Mouse (Mus musculus): ENCODE results near the gene Cacna1f.

Cacna1f gene

DNA sequence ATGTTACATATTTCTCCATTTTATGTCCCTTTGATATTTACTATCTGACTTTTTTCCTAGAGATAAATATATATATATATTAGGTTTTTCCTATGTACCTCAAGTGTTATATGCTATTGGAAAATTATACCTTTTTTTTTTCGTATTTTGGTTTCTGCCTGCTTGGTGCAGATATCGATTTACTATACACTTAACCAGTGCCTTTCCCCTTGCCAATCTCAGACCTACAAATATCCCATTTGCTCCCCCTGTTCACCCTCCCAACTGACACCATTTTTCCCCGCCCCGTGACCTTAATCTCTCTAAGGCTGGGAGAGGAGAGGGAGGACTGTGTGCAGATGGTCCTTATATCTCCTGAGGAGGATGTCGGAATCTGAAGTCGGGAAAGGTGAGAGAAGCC, at the start of gene Cacna1f:
Gene Cacna1f (plus strand): TSS at position 301 of the 400 bp plus-strand sequence.
- no peak for ATAC-seq (ENCODE audit: insufficient number of reproducible peaks, low FRiP score, low TSS enrichment)

- no peak for ATAC-seq (ENCODE audit: insufficient number of reproducible peaks, low FRiP score, low TSS enrichment)
These were observed 43.8 kb upstream of the Cacna1f start for GRCm38 (mm10) chrX:7563076-7563475.

GRCm38 (mm10) chrX:7566352-7566751, 40.5 kb upstream of the Cacna1f start:
- no peak for ATAC-seq (ENCODE audit: insufficient number of reproducible peaks, low FRiP score, low TSS enrichment)

GRCm38 (mm10) chrX:7567491-7567890, 39.4 kb upstream of the Cacna1f start:
- ATAC-seq (ENCODE audit: insufficient number of reproducible peaks, low FRiP score, low TSS enrichment): no peak

- ATAC-seq (ENCODE audit: insufficient number of reproducible peaks, low FRiP score, low TSS enrichment): no peak
These were observed 36.3 kb upstream of the Cacna1f start for GRCm38 (mm10) chrX:7570481-7571175.

- ATAC-seq (ENCODE audit: insufficient number of reproducible peaks, low FRiP score, low TSS enrichment): no peak
These were observed 35.2 kb upstream of the Cacna1f start for GRCm38 (mm10) chrX:7571565-7572136.

DNA sequence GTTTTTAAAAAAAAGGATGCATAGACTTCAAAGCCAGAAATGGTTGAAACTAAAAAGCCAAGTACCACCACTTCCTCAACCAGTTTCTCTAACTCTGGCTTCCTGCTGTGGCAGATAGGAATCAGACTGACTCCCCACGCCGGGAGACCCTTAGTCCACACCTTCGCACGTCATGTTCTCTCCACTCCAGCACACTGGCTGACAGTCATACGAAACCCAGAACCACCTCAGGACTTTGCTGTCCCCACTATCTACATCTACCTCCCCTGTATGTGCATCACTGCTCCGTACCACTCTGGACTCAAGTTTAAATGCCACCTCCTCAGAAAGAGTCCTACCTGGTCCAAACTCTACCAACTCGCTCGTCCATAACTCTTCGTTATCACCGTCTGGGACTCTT, 34.4 kb upstream of the Cacna1f start:
- no peak for ATAC-seq (ENCODE audit: insufficient number of reproducible peaks, low FRiP score, low TSS enrichment)

- ATAC-seq (ENCODE audit: insufficient number of reproducible peaks, low FRiP score, low TSS enrichment): no peak
These were observed 33.5 kb upstream of the Cacna1f start, which contains the start of gene Foxp3 for GRCm38 (mm10) chrX:7573176-7574086. TSS of gene Foxp3 (plus strand) at chrX:7573644.

DNA sequence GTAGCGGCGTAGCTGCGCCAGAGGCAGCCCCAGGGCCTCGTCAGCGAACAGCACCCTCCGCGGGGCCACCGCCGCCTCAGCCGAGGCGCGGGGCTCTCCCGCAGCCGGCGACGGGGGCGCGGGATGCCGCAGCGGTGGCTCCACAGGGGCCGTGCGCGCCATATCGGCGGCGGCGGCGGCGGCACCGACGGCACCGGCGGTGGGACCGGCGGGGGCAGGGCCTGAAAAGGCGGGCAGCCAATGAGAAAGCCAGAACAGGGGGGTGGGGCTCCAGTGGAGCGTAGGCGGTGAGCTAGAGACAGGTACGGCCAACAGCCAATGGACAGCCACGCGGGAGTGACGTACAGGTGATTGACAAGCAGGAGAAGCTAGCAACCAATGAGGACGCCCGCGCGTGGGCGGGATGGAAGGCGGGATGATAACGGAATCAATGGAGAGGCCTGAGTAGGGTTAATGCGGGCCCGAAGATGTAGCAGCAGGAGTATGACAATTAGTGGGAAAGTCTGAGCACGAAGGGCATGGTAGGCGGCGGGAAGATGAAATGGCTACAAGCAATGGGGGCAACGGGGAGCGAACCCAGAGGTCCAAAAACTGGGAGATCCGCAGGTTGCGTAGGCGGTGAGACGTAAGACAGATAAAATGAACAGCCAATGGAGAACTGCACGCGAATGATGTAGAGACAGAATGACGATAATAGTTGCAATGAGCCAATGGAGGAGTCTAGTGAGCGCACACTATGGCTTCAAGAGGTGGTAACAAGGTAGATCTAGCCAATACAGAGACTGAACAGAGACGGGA, 32.6 kb upstream of the Cacna1f start, which contains the start of gene Ppp1r3f:
Gene Ppp1r3f (minus strand): TSS at position 197 of the 798 bp plus-strand sequence.
- ATAC-seq (ENCODE audit: insufficient number of reproducible peaks, low FRiP score, low TSS enrichment): peak; percentile 96

DNA sequence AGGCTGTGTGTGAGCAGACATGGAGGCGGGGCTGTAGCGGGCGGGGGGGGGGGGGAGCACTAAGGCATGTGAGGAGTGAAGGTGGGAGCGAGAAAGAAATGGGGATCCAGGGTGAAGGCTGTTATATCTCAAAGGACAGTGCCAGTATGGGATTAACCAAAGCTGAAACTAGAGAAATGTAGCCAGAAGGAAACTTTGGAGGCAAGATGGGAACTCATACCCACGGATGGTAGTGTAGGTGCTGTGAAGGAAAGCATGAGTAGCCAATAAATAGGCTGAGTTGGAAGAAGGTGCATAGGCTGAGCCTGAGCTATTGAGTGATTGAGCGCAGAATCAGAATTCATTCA, 32.0 kb upstream of the Cacna1f start:
- ATAC-seq (ENCODE audit: insufficient number of reproducible peaks, low FRiP score, low TSS enrichment): 0 out of 2 replicates have a peak, but pooled peaks have one; percentile 2

GRCm38 (mm10) chrX:7581151-7581550, 25.7 kb upstream of the Cacna1f start:
- ATAC-seq (ENCODE audit: insufficient number of reproducible peaks, low FRiP score, low TSS enrichment): no peak

DNA sequence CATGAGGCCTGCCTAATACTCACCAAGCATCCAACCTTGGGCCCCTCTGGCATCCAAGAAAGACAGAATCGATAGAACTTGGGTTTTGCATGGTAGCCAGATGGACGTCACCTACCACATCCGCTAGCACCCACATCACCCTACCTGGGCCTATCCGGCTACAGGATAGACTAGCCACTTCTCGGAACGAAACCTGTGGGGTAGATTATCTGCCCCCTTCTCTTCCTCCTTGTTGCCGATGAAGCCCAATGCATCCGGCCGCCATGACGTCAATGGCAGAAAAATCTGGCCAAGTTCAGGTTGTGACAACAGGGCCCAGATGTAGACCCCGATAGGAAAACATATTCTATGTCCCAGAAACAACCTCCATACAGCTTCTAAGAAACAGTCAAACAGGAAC, 23.0 kb upstream of the Cacna1f start:
- no peak for ATAC-seq (ENCODE audit: insufficient number of reproducible peaks, low FRiP score, low TSS enrichment)

- ATAC-seq (ENCODE audit: insufficient number of reproducible peaks, low FRiP score, low TSS enrichment): no peak
These were observed 20.5 kb upstream of the Cacna1f start for GRCm38 (mm10) chrX:7586356-7586755.

- ATAC-seq (ENCODE audit: insufficient number of reproducible peaks, low FRiP score, low TSS enrichment): no peak
These were observed 11.5 kb upstream of the Cacna1f start for GRCm38 (mm10) chrX:7595371-7595770.

DNA sequence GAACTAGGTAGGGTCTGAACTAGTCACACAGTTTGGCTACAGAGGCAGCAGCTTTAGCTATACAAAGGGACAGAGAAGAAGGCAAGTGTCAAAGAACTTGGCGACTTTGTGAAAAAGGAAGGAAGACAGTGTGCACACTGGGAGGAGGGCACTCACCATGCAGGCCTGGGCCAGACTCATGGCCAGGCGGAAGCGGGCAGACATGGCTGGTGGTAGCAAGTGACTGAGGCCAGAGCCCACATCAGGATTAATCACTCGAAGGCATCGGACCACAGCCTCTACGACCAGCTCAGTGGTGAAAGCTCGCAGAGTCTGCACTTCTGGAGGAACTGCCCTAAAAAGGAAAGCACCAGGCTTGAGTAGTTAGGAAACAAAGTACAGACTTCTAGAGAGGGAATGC, 2.9 kb upstream of the Cacna1f start:
- ATAC-seq (ENCODE audit: insufficient number of reproducible peaks, low FRiP score, low TSS enrichment): no peak

GRCm38 (mm10) chrX:7604879-7605574, 1.9 kb upstream of the Cacna1f start, which contains the start of gene Ccdc22:
TSS of gene Ccdc22 (minus strand) at chrX:7605517.
- ATAC-seq (ENCODE audit: insufficient number of reproducible peaks, low FRiP score, low TSS enrichment): peak; percentile 92

GRCm38 (mm10) chrX:7605575-7605941, 1.3 kb upstream of the Cacna1f start:
- no peak for ATAC-seq (ENCODE audit: insufficient number of reproducible peaks, low FRiP score, low TSS enrichment)

DNA sequence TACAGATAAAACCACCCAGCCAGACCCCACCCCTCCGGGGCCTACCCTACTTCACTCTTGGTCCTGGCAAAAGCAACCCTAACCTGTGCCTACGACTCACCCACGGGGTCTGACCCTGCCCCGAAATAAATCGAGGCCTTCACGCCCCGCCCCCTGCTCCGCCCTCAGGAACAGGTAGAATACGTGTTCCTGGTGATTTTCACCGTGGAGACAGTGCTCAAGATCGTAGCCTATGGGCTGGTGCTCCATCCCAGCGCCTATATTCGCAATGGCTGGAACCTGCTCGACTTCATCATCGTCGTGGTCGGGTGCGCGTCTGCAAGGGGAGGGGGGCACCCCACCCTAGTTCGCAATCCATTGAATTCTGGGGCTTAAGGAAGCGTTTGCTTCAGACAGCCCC, 3.2 kb downstream of the Cacna1f start:
- 0 out of 2 replicates have a peak, but pooled peaks have one; percentile 32 for ATAC-seq (ENCODE audit: insufficient number of reproducible peaks, low FRiP score, low TSS enrichment)

- ATAC-seq (ENCODE audit: insufficient number of reproducible peaks, low FRiP score, low TSS enrichment): peak; percentile 58; the same call in 1 of the 2 replicates
These were observed 3.8 kb downstream of the Cacna1f start for GRCm38 (mm10) chrX:7610536-7611258.

Measured in cerebellum, adult (tissue).